Mouse (Mus musculus) MEL (cell line): Measurements from ENCODE around the gene Rps13.

Experiments
- CTCF ChIP-seq, 3 experiments: IDR thresholded peaks in 2 of 3; conservative IDR thresholded peaks in 1 of 3; 2 replicates each; pipeline ENCODE4 v1.5.1; 2011 to 2012; ENCODE audit warnings: low read length in 3 of 3, low read depth in 2 of 3, mild to moderate bottlenecking in 2 of 3, improper control_type of control experiment in 1 of 3, inconsistent platforms in 1 of 3, mixed read lengths in 1 of 3, moderate library complexity in 1 of 3; ENCODE audit not compliant: control insufficient read depth in 1 of 3, insufficient read depth in 1 of 3, poor library complexity in 1 of 3, severe bottlenecking in 1 of 3
- ELF1 ChIP-seq: IDR thresholded peaks from 2 replicates; pipeline ENCODE4 v1.6.1; 2014; ENCODE audit warnings: low read depth, mild to moderate bottlenecking, inconsistent platforms, low read length, improper control_type of control experiment, moderate library complexity
- MAFK ChIP-seq: IDR thresholded peaks from 2 replicates; pipeline ENCODE4 v1.6.1; 2011; ENCODE audit warnings: low read depth, mild to moderate bottlenecking, low read length, improper control_type of control experiment, borderline replicate concordance
- MAX ChIP-seq: IDR thresholded peaks from 2 replicates; pipeline ENCODE4 v1.6.1; 2011; ENCODE audit warnings: low read length, improper control_type of control experiment
- MYC ChIP-seq: IDR thresholded peaks from 2 replicates; pipeline ENCODE4 v1.6.1; 2011; ENCODE audit warnings: low read depth, mild to moderate bottlenecking, low read length, improper control_type of control experiment, moderate library complexity
- NELFE ChIP-seq: IDR thresholded peaks from 2 replicates; pipeline ENCODE4 v1.6.1; 2011; ENCODE audit warnings: low read depth, low read length, improper control_type of control experiment
- POLR2A ChIP-seq, 2 experiments: IDR thresholded peaks; 2 replicates each; pipeline ENCODE4 v1.6.1; 2011 to 2012; ENCODE audit warnings: low read length in 2 of 2, mild to moderate bottlenecking in 2 of 2, control low read depth in 1 of 2, improper control_type of control experiment in 1 of 2, low read depth in 1 of 2, moderate library complexity in 1 of 2; ENCODE audit not compliant: control insufficient read depth in 1 of 2, insufficient read depth in 1 of 2, poor library complexity in 1 of 2
- RAD21 ChIP-seq: IDR thresholded peaks from 2 replicates; pipeline ENCODE4 v1.6.1; 2011; ENCODE audit warnings: mild to moderate bottlenecking, low read depth, low read length, improper control_type of control experiment
- RCOR1 ChIP-seq: IDR thresholded peaks from 2 replicates; pipeline ENCODE4 v1.6.1; 2012; ENCODE audit warnings: low read depth, mild to moderate bottlenecking, inconsistent platforms, low read length, improper control_type of control experiment
- TBP ChIP-seq: IDR thresholded peaks from 2 replicates; pipeline ENCODE4 v1.8.0; 2011; ENCODE audit warnings: low read depth, low read length, improper control_type of control experiment
- USF1 ChIP-seq: IDR thresholded peaks from 2 replicates; pipeline ENCODE4 v1.6.1; 2014; ENCODE audit warnings: low read depth, mild to moderate bottlenecking, inconsistent platforms, low read length, improper control_type of control experiment, moderate library complexity
- ZC3H11A ChIP-seq: IDR thresholded peaks from 2 replicates; pipeline ENCODE4 v1.6.1; 2012; ENCODE audit warnings: low read depth, mild to moderate bottlenecking, inconsistent platforms, low read length, improper control_type of control experiment
- ZMIZ1 ChIP-seq: IDR thresholded peaks from 2 replicates; pipeline ENCODE4 v1.6.1; 2012; ENCODE audit warnings: low read depth, mild to moderate bottlenecking, inconsistent platforms, low read length, improper control_type of control experiment, moderate library complexity
- ZNF384 ChIP-seq: IDR thresholded peaks from 2 replicates; pipeline ENCODE4 v1.6.1; 2012; ENCODE audit warnings: low read depth, mild to moderate bottlenecking, inconsistent platforms, low read length, improper control_type of control experiment

DNA sequence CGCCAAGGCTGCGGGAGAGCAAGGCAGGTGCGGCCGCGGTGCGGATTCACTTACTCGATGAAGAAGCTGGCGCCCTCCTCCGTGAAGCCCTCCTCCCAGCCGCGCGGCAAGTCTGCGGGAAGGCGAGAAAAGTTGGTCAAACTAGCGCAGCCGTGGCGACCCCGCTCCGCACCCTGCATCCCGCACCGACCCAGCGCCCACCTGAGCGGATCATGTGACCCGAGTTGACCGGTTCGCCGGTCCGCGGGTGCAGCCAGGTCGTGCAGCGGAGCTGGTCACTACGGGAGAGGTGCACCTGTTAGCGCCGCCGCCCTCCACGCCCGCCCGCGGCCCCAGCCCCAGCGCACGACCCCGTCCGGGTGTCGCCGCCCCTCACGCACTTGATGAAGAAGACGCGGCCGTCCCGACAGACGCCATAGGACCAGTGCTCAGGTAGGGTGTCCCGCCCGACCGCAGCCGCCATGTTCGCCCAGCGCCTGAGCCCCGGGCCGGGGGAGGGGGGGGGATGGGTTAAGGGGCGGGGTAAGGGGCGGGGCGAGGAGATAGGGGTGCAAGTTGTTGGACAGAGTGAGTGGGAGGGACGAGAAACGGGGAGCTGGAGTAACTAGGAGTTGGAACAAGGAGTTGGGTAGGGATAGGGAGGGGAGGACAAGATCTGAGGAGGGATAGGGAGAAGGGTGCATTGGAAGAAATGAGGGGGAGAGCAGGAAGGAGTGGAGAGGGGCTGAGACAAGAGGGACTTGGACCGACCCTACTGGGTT lies 25.9 kb downstream of the Rps13 start, which contains the start of gene Plekha7:
- TF ChIP-seq ZNF384 = no peak
- no peak for TF ChIP-seq CTCF (IDR thresholded peaks at IDR 0.05 in 2 of 3, conservative IDR thresholded peaks at IDR 0.05 in 1 of 3; ENCODE audit: control insufficient read depth in 1 of 3, insufficient read depth in 1 of 3, low read depth in 2 of 3, low read length in 3 of 3, poor library complexity in 1 of 3, severe bottlenecking in 1 of 3)
- TF ChIP-seq MYC = no peak
- TF ChIP-seq MAFK = no peak
- TF ChIP-seq POLR2A (IDR thresholded peaks at IDR 0.05; ENCODE audit: control insufficient read depth in 1 of 2, insufficient read depth in 1 of 2, low read depth in 1 of 2, low read length in 2 of 2, poor library complexity in 1 of 2) = peak; percentile 33 to 51; a peak in 1 of 4 replicates
- no peak for TF ChIP-seq ZMIZ1
- TF ChIP-seq ZC3H11A = no peak
- TF ChIP-seq ELF1 = no peak
- peak; percentile 41; the same call in 1 of the 2 replicates for TF ChIP-seq USF1
- no peak for TF ChIP-seq MAX
- no peak for TF ChIP-seq TBP
- TF ChIP-seq RAD21 = no peak
- TF ChIP-seq RCOR1 = no peak
- no peak; the same call in 1 of the 2 replicates for TF ChIP-seq NELFE
